Mouse (Mus musculus): ENCODE results near the gene Kank2. TPM values are rescaled to one million over a fixed set of nuclear protein-coding genes. Genes with fewer than 3 reads are reported as not detected.

Gene Kank2
- total and polyA plus RNA-seq, 2 experiments from 2014 or later: 10.3 to 78.5 TPM

- H3K27me3 ChIP-seq (ENCODE audit: control insufficient read depth, insufficient read depth, low read length): no peaks in the 10 kb centered on the region
- H3K4me2 ChIP-seq (ENCODE audit: low read depth, low read length): peak overlapping the region; percentile 50
- H3K4me1 ChIP-seq (ENCODE audit: control insufficient read depth, insufficient read depth): no peaks in the 10 kb centered on the region
- TF ChIP-seq CTCF (IDR thresholded peaks at IDR 0.05; ENCODE audit: low read depth) (peak; percentile 95), EP300 (IDR thresholded peaks at IDR 0.05; ENCODE audit: low read depth) (peak; percentile 66; the same call in 1 of the 2 replicates)
- no peaks in the 10 kb centered on the region; the same call in 1 of the 2 replicates for H3K36me3 ChIP-seq (replicated peaks; ENCODE audit: control insufficient read depth, insufficient read depth, low read length)
- ATAC-seq (ENCODE audit: insufficient read depth, low read depth) (peak; percentile 94), DNase-seq (ENCODE audit: low spot score) (peak; percentile 96)
- H3K9ac ChIP-seq (replicated peaks; ENCODE audit: low read depth, low read length): 0 out of 2 replicates have a peak overlapping the region, but pooled peaks have one; percentile 8
- H3K4me3 ChIP-seq (ENCODE audit: low read depth, low read length): peak overlapping the region; percentile 27
- 20% methylated on average over 13 of the region's 13 CpGs for WGBS
- no peaks in the 10 kb centered on the region for H3K9me3 ChIP-seq (replicated peaks; ENCODE audit: control insufficient read depth, low read length)
- H3K27ac ChIP-seq (ENCODE audit: low read depth): peak overlapping the region; percentile 76
Observed at GRCm38 (mm10) chr9:21803986-21804644, 5.6 kb upstream of the Kank2 start.

- peaks cover 14% of the 10 kb centered on the region for H3K4me1 ChIP-seq (ENCODE audit: control insufficient read depth, insufficient read depth)
- TF ChIP-seq CTCF (IDR thresholded peaks at IDR 0.05; ENCODE audit: low read depth): no peak
- H3K36me3 ChIP-seq (replicated peaks; ENCODE audit: control insufficient read depth, insufficient read depth, low read length): no peaks in the 10 kb centered on the region; the same call in 1 of the 2 replicates
- H3K9ac ChIP-seq (replicated peaks; ENCODE audit: low read depth, low read length): no peak overlapping the region
- no peak overlapping the region for H3K27ac ChIP-seq (ENCODE audit: low read depth)
- DNase-seq (ENCODE audit: low spot score) (no peak), ATAC-seq (ENCODE audit: insufficient read depth, low read depth) (no peak)
- H3K9me3 ChIP-seq (replicated peaks; ENCODE audit: control insufficient read depth, low read length): no peaks in the 10 kb centered on the region
- H3K27me3 ChIP-seq (ENCODE audit: control insufficient read depth, insufficient read depth, low read length): no peaks in the 10 kb centered on the region
- no peak overlapping the region for H3K4me3 ChIP-seq (ENCODE audit: low read depth, low read length)
- WGBS: 84% methylated on average over 7 of the region's 7 CpGs
- H3K4me2 ChIP-seq (ENCODE audit: low read depth, low read length): no peak overlapping the region
Observed at GRCm38 (mm10) chr9:21801591-21801990, 3.0 kb upstream of the Kank2 start.

GRCm38 (mm10) chr9:21801121-21801520, 2.6 kb upstream of the Kank2 start:
- H3K27me3 ChIP-seq (ENCODE audit: control insufficient read depth, insufficient read depth, low read length): no peaks in the 10 kb centered on the region
- DNase-seq (ENCODE audit: low spot score) (no peak), ATAC-seq (ENCODE audit: insufficient read depth, low read depth) (no peak)
- WGBS: 79% methylated on average over 7 of the region's 7 CpGs
- no peaks in the 10 kb centered on the region for H3K9me3 ChIP-seq (replicated peaks; ENCODE audit: control insufficient read depth, low read length)
- H3K27ac ChIP-seq (ENCODE audit: low read depth): no peak overlapping the region
- no peak overlapping the region for H3K4me2 ChIP-seq (ENCODE audit: low read depth, low read length)
- no peak overlapping the region for H3K9ac ChIP-seq (replicated peaks; ENCODE audit: low read depth, low read length)
- TF ChIP-seq CTCF (IDR thresholded peaks at IDR 0.05; ENCODE audit: low read depth) (no peak), EP300 (IDR thresholded peaks at IDR 0.05; ENCODE audit: low read depth) (no peak)
- no peaks in the 10 kb centered on the region; the same call in 1 of the 2 replicates for H3K36me3 ChIP-seq (replicated peaks; ENCODE audit: control insufficient read depth, insufficient read depth, low read length)
- peaks cover 19% of the 10 kb centered on the region for H3K4me1 ChIP-seq (ENCODE audit: control insufficient read depth, insufficient read depth)
- no peak overlapping the region for H3K4me3 ChIP-seq (ENCODE audit: low read depth, low read length)

- no peak for ATAC-seq (ENCODE audit: insufficient read depth, low read depth)
- Histone ChIP-seq H3K27me3 (ENCODE audit: control insufficient read depth, insufficient read depth, low read length) (no peaks in the 10 kb centered on the region), H3K9ac (replicated peaks; ENCODE audit: low read depth, low read length) (no peak overlapping the region; the same call in 1 of the 2 replicates), H3K4me1 (ENCODE audit: control insufficient read depth, insufficient read depth) (peaks cover 19% of the 10 kb centered on the region), H3K4me2 (ENCODE audit: low read depth, low read length) (peak overlapping the region; percentile 66), H3K9me3 (replicated peaks; ENCODE audit: control insufficient read depth, low read length) (no peaks in the 10 kb centered on the region), H3K36me3 (replicated peaks; ENCODE audit: control insufficient read depth, insufficient read depth, low read length) (peaks cover 16% of the 10 kb centered on the region), H3K4me3 (ENCODE audit: low read depth, low read length) (peak overlapping the region; percentile 87), H3K27ac (ENCODE audit: low read depth) (peak overlapping the region; percentile 94)
- TF ChIP-seq CTCF (IDR thresholded peaks at IDR 0.05; ENCODE audit: low read depth) (no peak), EP300 (IDR thresholded peaks at IDR 0.05; ENCODE audit: low read depth) (no peak)
- DNase-seq (ENCODE audit: low spot score): no peak
- WGBS: 54% methylated on average over 3 of the region's 3 CpGs
Observed at GRCm38 (mm10) chr9:21799010-21799350, 436 bp upstream of the Kank2 start.

- Histone ChIP-seq H3K36me3 (replicated peaks; ENCODE audit: control insufficient read depth, insufficient read depth, low read length) (peaks cover 27% of the 10 kb centered on the region), H3K27ac (ENCODE audit: low read depth) (peak overlapping the region; percentile 94), H3K27me3 (ENCODE audit: control insufficient read depth, insufficient read depth, low read length) (no peaks in the 10 kb centered on the region), H3K9ac (replicated peaks; ENCODE audit: low read depth, low read length) (peak overlapping the region; percentile 93), H3K9me3 (replicated peaks; ENCODE audit: control insufficient read depth, low read length) (no peaks in the 10 kb centered on the region), H3K4me3 (ENCODE audit: low read depth, low read length) (peak overlapping the region; percentile 87), H3K4me2 (ENCODE audit: low read depth, low read length) (peak overlapping the region; percentile 66), H3K4me1 (ENCODE audit: control insufficient read depth, insufficient read depth) (peaks cover 21% of the 10 kb centered on the region)
- under 1% methylated on average over 21 of the region's 26 CpGs for WGBS
- DNase-seq (ENCODE audit: low spot score): peak; percentile 56
- peak; percentile 64 for ATAC-seq (ENCODE audit: insufficient read depth, low read depth)
- no peak for TF ChIP-seq EP300 (IDR thresholded peaks at IDR 0.05; ENCODE audit: low read depth)
Observed at GRCm38 (mm10) chr9:21797921-21798344, 611 bp downstream of the Kank2 start.

- Histone ChIP-seq H3K4me2 (ENCODE audit: low read depth, low read length) (peak overlapping the region; percentile 66), H3K27me3 (ENCODE audit: control insufficient read depth, insufficient read depth, low read length) (no peaks in the 10 kb centered on the region), H3K4me3 (ENCODE audit: low read depth, low read length) (peak overlapping the region; percentile 87; the same call in 1 of the 2 replicates), H3K9me3 (replicated peaks; ENCODE audit: control insufficient read depth, low read length) (no peaks in the 10 kb centered on the region), H3K9ac (replicated peaks; ENCODE audit: low read depth, low read length) (peak overlapping the region; percentile 8; the same call in 1 of the 2 replicates), H3K4me1 (ENCODE audit: control insufficient read depth, insufficient read depth) (peaks cover 31% of the 10 kb centered on the region), H3K27ac (ENCODE audit: low read depth) (peak overlapping the region; percentile 94), H3K36me3 (replicated peaks; ENCODE audit: control insufficient read depth, insufficient read depth, low read length) (peaks cover 27% of the 10 kb centered on the region)
- 37% methylated on average over 3 of the region's 3 CpGs for WGBS
- no peak for TF ChIP-seq CTCF (IDR thresholded peaks at IDR 0.05; ENCODE audit: low read depth)
- no peak for TF ChIP-seq EP300 (IDR thresholded peaks at IDR 0.05; ENCODE audit: low read depth)
- DNase-seq (ENCODE audit: low spot score) (no peak), ATAC-seq (ENCODE audit: insufficient read depth, low read depth) (no peak)
Observed at GRCm38 (mm10) chr9:21796919-21797318, 1.6 kb downstream of the Kank2 start.
